21 mouse cellular contexts compared by ENCODE assay signal in genomic region chr9:24168501-24168900, GRCm38 (mm10).
"Had no signal": no experiment of that assay in that cellular context is flagged by ENCODE, and none has a peak within 500 bp of the region (broad histone marks: within the 10 kb centered on the region; RNA-seq: fewer than 3 reads in every experiment).

No protein-coding gene starts in this region.

- DNase-seq: gastrocnemius, postnatal 14 days; gastrocnemius, postnatal 36 days; heart, adult 11 months; heart, adult 2 months; heart, postnatal 14 days; heart, postnatal 36 days; kidney, adult 18-20 months; kidney, adult 8-10 months; kidney, postnatal 10 days; kidney, postnatal 25 days; kidney, postnatal 4 days; liver; liver, embryonic 13.5 days had no signal

- H3K4me3 ChIP-seq: heart, adult 2 months; heart, embryonic 13.5 days; heart, embryonic 15.5 days; hindbrain, embryonic 13.5 days; hindbrain, embryonic 15.5 days; layer of hippocampus, adult 2 months; limb, embryonic 10.5 days; limb, embryonic 12.5 days; liver, embryonic 13.5 days had no signal

- H3K27ac ChIP-seq: heart, adult 2 months; heart, embryonic 13.5 days; heart, embryonic 15.5 days; hindbrain, embryonic 13.5 days; hindbrain, embryonic 15.5 days; hindbrain, postnatal 0 days; layer of hippocampus, adult 2 months; limb, embryonic 10.5 days; limb, embryonic 12.5 days; liver, embryonic 13.5 days had no signal
